Mouse (Mus musculus) heart, postnatal 0 days (tissue): Measurements from ENCODE around the gene Sap30l. TPM values are rescaled to one million over a fixed set of nuclear protein-coding genes. Genes with fewer than 3 reads are reported as not detected.

Experiments
- ATAC-seq: fragments of 200-750 bp; cut with Nextera tagmentation; 2 replicates; pipeline ENCODE4 v1.8.0; 2017; ENCODE audit warnings: low read depth, moderate number of reproducible peaks, moderate library complexity; ENCODE audit not compliant: insufficient read depth
- DNase-seq: peaks from one replicate; pipeline ENCODE4 v3.0.0-alpha.2; 2016; ENCODE audit warnings: low spot score
- H3K27ac ChIP-seq: fragments of 300-500 bp; sonication (generic); 2 replicates; pipeline ENCODE4 v1.5.1; 2014; ENCODE audit warnings: low read depth, mild to moderate bottlenecking
- H3K27me3 ChIP-seq: fragments of 300-500 bp; sonication (generic); 2 replicates; pipeline ENCODE4 v1.6.1; 2014; ENCODE audit warnings: low read length, mixed read lengths; ENCODE audit not compliant: control insufficient read depth, insufficient read depth
- H3K36me3 ChIP-seq: fragments of 300-500 bp; sonication (generic); replicated peaks from 2 replicates; pipeline ENCODE4 v1.6.1; 2014; ENCODE audit warnings: low read length, mixed read lengths; ENCODE audit not compliant: control insufficient read depth, insufficient read depth
- H3K4me1 ChIP-seq: fragments of 300-500 bp; sonication (generic); 2 replicates; pipeline ENCODE4 v1.6.1; 2014; ENCODE audit warnings: antibody characterized with exemption; ENCODE audit not compliant: control insufficient read depth, insufficient read depth
- H3K4me2 ChIP-seq: fragments of 300-500 bp; sonication (generic); 2 replicates; pipeline ENCODE4 v1.6.1; 2014; ENCODE audit warnings: low read depth, mild to moderate bottlenecking, low read length, moderate library complexity
- H3K4me3 ChIP-seq: fragments of 300-500 bp; sonication (generic); 2 replicates; pipeline ENCODE4 v1.5.1; 2014; ENCODE audit warnings: low read depth, low read length
- H3K9ac ChIP-seq: fragments of 300-500 bp; sonication (generic); replicated peaks from 2 replicates; pipeline ENCODE4 v1.6.1; 2014; ENCODE audit warnings: low read depth, low read length, mixed read lengths
- H3K9me3 ChIP-seq: fragments of 300-500 bp; sonication (generic); replicated peaks from 2 replicates; pipeline ENCODE4 v1.6.1; 2016; ENCODE audit warnings: low read length; ENCODE audit not compliant: control insufficient read depth
- CTCF ChIP-seq: IDR thresholded peaks from 2 replicates; pipeline ENCODE4 v1.5.1; 2016; ENCODE audit warnings: antibody characterized with exemption, control low read depth, low read depth
- EP300 ChIP-seq: IDR thresholded peaks from 2 replicates; pipeline ENCODE4 v1.6.1; 2016; ENCODE audit warnings: antibody characterized with exemption, low read depth
- WGBS: fragments of 180-500 bp; shearing (Covaris S2); extraction: QIAGEN DNeasy Blood & Tissue Kit; methylation state at CpG from one replicate; pipeline ENCODE4 v1.1.7; 2014; 5-methylcytosine and 5-hydroxymethylcytosine counted together
- polyA plus RNA-seq: library from polyadenylated mRNA; unstranded; fragments of >200 nt; fragmentation: Nextera tagmentation; extraction: Ambion mirVana; gene quantifications from 2 replicates; pipeline ENCODE4 v1.2.1, GENCODE M21; 2015
- total RNA-seq: library from RNA; depleted of rRNA; stranded (reverse); fragments of >200 nt; gene quantifications from 2 replicates; pipeline ENCODE4 v1.2.3, GENCODE M21; 2014; ENCODE audit warnings: low replicate concordance

The Sap30l gene
- total and polyA plus RNA-seq, 2 experiments from 2014 or later, result 8.3 to 16.8 TPM

- Histone ChIP-seq H3K36me3 (no peaks in the 10 kb centered on the region), H3K9ac (no peak overlapping the region), H3K4me2 (peak overlapping the region; percentile 26; the same call in 1 of the 2 replicates), H3K4me3 (no peak overlapping the region), H3K27ac (no peak overlapping the region), H3K4me1 (peaks cover 5% of the 10 kb centered on the region; the same call in 1 of the 2 replicates), H3K9me3 (no peaks in the 10 kb centered on the region), H3K27me3 (peaks cover 97% of the 10 kb centered on the region)
- TF ChIP-seq EP300 (no peak), CTCF (no peak)
- ATAC-seq, result no peak
- DNase-seq, result no peak
- 37% methylated on average over 6 of the region's 6 CpGs for WGBS
Measured at GRCm38 (mm10) chr11:57834031-57834430, 32.6 kb downstream of the Sap30l start.

- no peak for DNase-seq
- Histone ChIP-seq H3K4me3 (no peak overlapping the region), H3K27me3 (peaks cover 98% of the 10 kb centered on the region), H3K27ac (no peak overlapping the region), H3K9ac (no peak overlapping the region), H3K4me2 (no peak overlapping the region), H3K36me3 (no peaks in the 10 kb centered on the region), H3K9me3 (no peaks in the 10 kb centered on the region), H3K4me1 (no peaks in the 10 kb centered on the region)
- no peak for TF ChIP-seq CTCF
- TF ChIP-seq EP300, result no peak
- WGBS, result 37% methylated on average over 2 of the region's 2 CpGs
- ATAC-seq, result no peak
Measured at GRCm38 (mm10) chr11:57835331-57835730, 33.9 kb downstream of the Sap30l start.

GRCm38 (mm10) chr11:57835931-57836330 is 34.5 kb downstream of the Sap30l start:
- Histone ChIP-seq H3K4me3 (no peak overlapping the region), H3K9me3 (no peaks in the 10 kb centered on the region), H3K27ac (no peak overlapping the region), H3K36me3 (no peaks in the 10 kb centered on the region), H3K4me1 (no peaks in the 10 kb centered on the region), H3K9ac (no peak overlapping the region), H3K27me3 (peaks cover 98% of the 10 kb centered on the region), H3K4me2 (no peak overlapping the region)
- ATAC-seq, result no peak
- DNase-seq, result no peak
- no peak for TF ChIP-seq EP300
- no peak for TF ChIP-seq CTCF
- WGBS, result 49% methylated on average over 3 of the region's 3 CpGs

- H3K27ac ChIP-seq, result no peak overlapping the region
- TF ChIP-seq CTCF (no peak), EP300 (no peak)
- H3K36me3 ChIP-seq, result no peaks in the 10 kb centered on the region
- WGBS, result 34% methylated on average over 9 of the region's 9 CpGs
- DNase-seq (no peak), ATAC-seq (no peak)
- H3K9me3 ChIP-seq, result no peaks in the 10 kb centered on the region
- H3K4me1 ChIP-seq, result no peaks in the 10 kb centered on the region
- no peak overlapping the region for H3K4me3 ChIP-seq
- H3K9ac ChIP-seq, result no peak overlapping the region
- peaks cover 96% of the 10 kb centered on the region for H3K27me3 ChIP-seq
- H3K4me2 ChIP-seq, result peak overlapping the region; percentile 42; the same call in 1 of the 2 replicates
Measured at GRCm38 (mm10) chr11:57836401-57836800, 35.0 kb downstream of the Sap30l start.

- no peaks in the 10 kb centered on the region for H3K4me1 ChIP-seq
- H3K27me3 ChIP-seq, result peaks cover 92% of the 10 kb centered on the region
- H3K4me2 ChIP-seq, result peak overlapping the region; percentile 42
- H3K9me3 ChIP-seq, result no peaks in the 10 kb centered on the region
- no peak for DNase-seq
- no peak for ATAC-seq
- no peak overlapping the region; the same call in 1 of the 2 replicates for H3K9ac ChIP-seq
- no peak overlapping the region for H3K27ac ChIP-seq
- WGBS, result 6% methylated on average over 38 of the region's 38 CpGs
- peak overlapping the region; percentile 22 for H3K4me3 ChIP-seq
- H3K36me3 ChIP-seq, result no peaks in the 10 kb centered on the region
- TF ChIP-seq EP300 (no peak), CTCF (no peak)
Measured at GRCm38 (mm10) chr11:57836872-57837680, 35.6 kb downstream of the Sap30l start.
